Mouse (Mus musculus) natural killer cell, adult 2 months (primary cell): ENCODE results near the gene Gm20532.

Experiments
- DNase-seq, 2 experiments: peaks; one replicate each; pipeline ENCODE4 v3.0.0; 2022; ENCODE audit warnings: low spot score in 2 of 2

The Gm20532 gene

GRCm38 (mm10) chr2:26573807-26574206, 12.6 kb upstream of the Gm20532 start:
- DNase-seq: no peak

- no peak for DNase-seq
Observed at GRCm38 (mm10) chr2:26574862-26575261, 11.6 kb upstream of the Gm20532 start.

GRCm38 (mm10) chr2:26575378-26575777, 11.1 kb upstream of the Gm20532 start:
- DNase-seq: no peak

GRCm38 (mm10) chr2:26575865-26576264, 10.6 kb upstream of the Gm20532 start:
- no peak for DNase-seq

- no peak for DNase-seq
Observed at GRCm38 (mm10) chr2:26576462-26576861, 10.0 kb upstream of the Gm20532 start.

GRCm38 (mm10) chr2:26578369-26578768, 8.1 kb upstream of the Gm20532 start:
- no peak for DNase-seq

GRCm38 (mm10) chr2:26579714-26580113, 6.7 kb upstream of the Gm20532 start, which contains the start of gene Egfl7:
TSS of gene Egfl7 (plus strand) at chr2:26580014.
- no peak for DNase-seq

GRCm38 (mm10) chr2:26580751-26581150, 5.7 kb upstream of the Gm20532 start:
- no peak for DNase-seq

- no peak for DNase-seq
Observed at GRCm38 (mm10) chr2:26582203-26582602, 4.2 kb upstream of the Gm20532 start.

- DNase-seq: no peak
Observed at GRCm38 (mm10) chr2:26582741-26583140, 3.7 kb upstream of the Gm20532 start.

GRCm38 (mm10) chr2:26583640-26584039, 2.8 kb upstream of the Gm20532 start:
- no peak for DNase-seq

- no peak for DNase-seq
Observed at GRCm38 (mm10) chr2:26585713-26586112, 726 bp upstream of the Gm20532 start.

- DNase-seq: peak in 1 of 2 experiments; percentile 25
Observed at GRCm38 (mm10) chr2:26587044-26587405, 586 bp downstream of the Gm20532 start.

GRCm38 (mm10) chr2:26588573-26588972, 2.1 kb downstream of the Gm20532 start:
- no peak for DNase-seq

- no peak for DNase-seq
Observed at GRCm38 (mm10) chr2:26589284-26589683, 2.8 kb downstream of the Gm20532 start.

- no peak for DNase-seq
Observed at GRCm38 (mm10) chr2:26590282-26590681, 3.8 kb downstream of the Gm20532 start.

GRCm38 (mm10) chr2:26590962-26591361, 4.5 kb downstream of the Gm20532 start:
- no peak for DNase-seq

GRCm38 (mm10) chr2:26591416-26591815, 5.0 kb downstream of the Gm20532 start:
- no peak for DNase-seq

GRCm38 (mm10) chr2:26593211-26594021, 7.0 kb downstream of the Gm20532 start:
- no peak for DNase-seq

- DNase-seq: peak; percentile 56 to 70
Observed at GRCm38 (mm10) chr2:26594022-26594346, 7.5 kb downstream of the Gm20532 start.

- no peak for DNase-seq
Observed at GRCm38 (mm10) chr2:26594461-26594933, 8.1 kb downstream of the Gm20532 start.

- DNase-seq: no peak
Observed at GRCm38 (mm10) chr2:26594934-26595724, 8.7 kb downstream of the Gm20532 start.
